ENCODE assay signal across 18 mouse cellular contexts in genomic region chr1:42256911-42257595, GRCm38 (mm10).
DNase-seq lines count a peak whose midpoint lies in the region; ATAC-seq and TF ChIP-seq lines count a peak whose summit lies in the region.
"Had no signal": no experiment of that assay in that cellular context is flagged by ENCODE, and none has a peak within 500 bp of the region (broad histone marks: within the 10 kb centered on the region; RNA-seq: fewer than 3 reads in every experiment).

No protein-coding gene starts in this region.

- no peak overlapping the region for H3K4me3 ChIP-seq in heart, embryonic 12.5 days
- H3K4me3 ChIP-seq in forebrain, embryonic 15.5 days, result no peak overlapping the region
- no peak overlapping the region for H3K4me3 ChIP-seq in midbrain, embryonic 12.5 days
- H3K4me3 ChIP-seq: limb, embryonic 15.5 days; liver, embryonic 15.5 days; neural tube, embryonic 12.5 days had no signal

- no peak for ATAC-seq in heart, embryonic 12.5 days (ENCODE audit: insufficient number of reproducible peaks, low FRiP score)
- ATAC-seq in forebrain, embryonic 15.5 days (replicated peaks), result no peak
- ATAC-seq in midbrain, embryonic 12.5 days (ENCODE audit: low FRiP score, low read depth), result no peak

- no peak for TF ChIP-seq POLR2A in brain, embryonic 14.5 days (IDR thresholded peaks at IDR 0.05; ENCODE audit: borderline replicate concordance, extremely low read depth, insufficient read depth, insufficient read length, poor library complexity, severe bottlenecking)

- no peaks in the 10 kb centered on the region for H3K27me3 ChIP-seq in heart, embryonic 12.5 days (replicated peaks)
- no peaks in the 10 kb centered on the region for H3K27me3 ChIP-seq in forebrain, embryonic 15.5 days
- no peaks in the 10 kb centered on the region for H3K27me3 ChIP-seq in midbrain, embryonic 12.5 days
- H3K27me3 ChIP-seq: limb, embryonic 15.5 days; liver, embryonic 15.5 days; neural tube, embryonic 12.5 days had no signal

- H3K4me1 ChIP-seq in heart, embryonic 12.5 days (replicated peaks), result peaks cover 12% of the 10 kb centered on the region
- peaks cover 60% of the 10 kb centered on the region for H3K4me1 ChIP-seq in forebrain, embryonic 15.5 days
- H3K4me1 ChIP-seq in midbrain, embryonic 12.5 days, result peaks cover 49% of the 10 kb centered on the region
- H3K4me1 ChIP-seq: liver, embryonic 15.5 days had no signal

- no peak overlapping the region for H3K9ac ChIP-seq in heart, embryonic 12.5 days
- H3K9ac ChIP-seq in forebrain, embryonic 15.5 days (replicated peaks), result no peak overlapping the region; the same call in 1 of the 2 replicates
- 0 out of 2 replicates have a peak overlapping the region, but pooled peaks have one; percentile 34 for H3K9ac ChIP-seq in midbrain, embryonic 12.5 days (replicated peaks)
- H3K9ac ChIP-seq: limb, embryonic 15.5 days; liver, embryonic 15.5 days; neural tube, embryonic 12.5 days had no signal

- H3K36me3 ChIP-seq in heart, embryonic 12.5 days, result no peaks in the 10 kb centered on the region
- no peaks in the 10 kb centered on the region for H3K36me3 ChIP-seq in forebrain, embryonic 15.5 days
- H3K36me3 ChIP-seq in midbrain, embryonic 12.5 days, result no peaks in the 10 kb centered on the region
- H3K36me3 ChIP-seq: limb, embryonic 15.5 days; liver, embryonic 15.5 days; neural tube, embryonic 12.5 days had no signal

- no peak overlapping the region for H3K4me2 ChIP-seq in heart, embryonic 12.5 days
- H3K4me2 ChIP-seq in forebrain, embryonic 15.5 days (replicated peaks), result peak overlapping the region; percentile 55
- no peak overlapping the region for H3K4me2 ChIP-seq in midbrain, embryonic 12.5 days (replicated peaks)
- H3K4me2 ChIP-seq: limb, embryonic 15.5 days; liver, embryonic 15.5 days had no signal

- no peak for TF ChIP-seq CTCF in brain, embryonic 14.5 days (IDR thresholded peaks at IDR 0.05; ENCODE audit: borderline replicate concordance, extremely low read depth, insufficient read depth, insufficient read length)

- WGBS in heart, embryonic 12.5 days, result 86% methylated on average over 10 of the region's 10 CpGs
- 27% methylated on average over 10 of the region's 10 CpGs for WGBS in forebrain, embryonic 15.5 days
- 67% methylated on average over 10 of the region's 10 CpGs for WGBS in midbrain, embryonic 12.5 days

- DNase-seq in heart, adult 11 months, result peak; percentile 70
- peak; percentile 65 for DNase-seq in brain, embryonic 14.5 days (ENCODE audit: low read depth)
- DNase-seq in cerebellum, adult 8-10 months, result no peak
- no peak for DNase-seq in layer of hippocampus, adult 9-10 months (ENCODE audit: low spot score)
- DNase-seq in c-Kit-positive CD71-positive TER-119-positive erythroid progenitor cells, embryonic 14.5 days (ENCODE audit: low spot score), result no peak
- DNase-seq: cerebellum, adult 11 months; cerebellum, postnatal 25 days; heart, adult 18-20 months; heart, postnatal 36 days; spleen, adult 18-20 months; thymus, postnatal 36 days had no signal

- H3K9me3 ChIP-seq in heart, embryonic 12.5 days (replicated peaks), result no peaks in the 10 kb centered on the region
- no peaks in the 10 kb centered on the region for H3K9me3 ChIP-seq in forebrain, embryonic 15.5 days
- H3K9me3 ChIP-seq in midbrain, embryonic 12.5 days, result no peaks in the 10 kb centered on the region
- H3K9me3 ChIP-seq: limb, embryonic 15.5 days; liver, embryonic 15.5 days; neural tube, embryonic 12.5 days had no signal

- H3K27ac ChIP-seq in heart, embryonic 12.5 days (ENCODE audit: poor library complexity, severe bottlenecking), result no peak overlapping the region
- peak overlapping the region; percentile 96 for H3K27ac ChIP-seq in forebrain, embryonic 15.5 days (replicated peaks)
- peak overlapping the region; percentile 90 for H3K27ac ChIP-seq in midbrain, embryonic 12.5 days (replicated peaks)
- H3K27ac ChIP-seq: limb, embryonic 15.5 days; liver, embryonic 15.5 days; macrophage; neural tube, embryonic 12.5 days had no signal

Comparison
In these comparisons a context has a peak if more than half of its experiments do, and no peak if none do; other contexts are left out.
1. DNase-seq: peak in heart, adult 11 months (single experiment) and brain, embryonic 14.5 days (single experiment); none in cerebellum, adult 8-10 months (single experiment), layer of hippocampus, adult 9-10 months (single experiment) and c-Kit-positive CD71-positive TER-119-positive erythroid progenitor cells, embryonic 14.5 days (single experiment).